ENCODE assay signal across 16 mouse cellular contexts in the genomic region with DNA sequence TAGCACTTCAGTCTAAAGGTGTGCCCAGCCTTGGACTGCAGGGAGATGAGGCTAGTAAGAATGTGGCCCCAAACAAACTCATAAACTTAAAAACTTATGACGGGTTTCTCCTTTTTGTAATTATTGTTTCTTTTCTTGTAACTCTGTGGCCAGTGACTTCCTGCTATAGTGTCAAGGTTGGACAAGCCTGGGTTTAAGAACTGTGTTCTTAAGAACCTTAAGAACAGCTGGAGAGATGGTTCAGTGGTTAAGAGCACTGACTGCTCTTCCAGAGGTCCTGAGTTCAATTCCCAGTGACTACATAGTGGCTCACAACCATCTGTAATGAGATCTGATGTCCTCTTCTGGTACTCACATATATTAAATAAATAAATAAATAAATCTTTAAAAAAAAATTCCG.
"Had no signal": no experiment of that assay in that cellular context is flagged by ENCODE, and none has a peak within 500 bp of the region (broad histone marks: within the 10 kb centered on the region; RNA-seq: fewer than 3 reads in every experiment).

No protein-coding gene starts in this region.

- H3K9me3 ChIP-seq: liver, embryonic 15.5 days; lung, embryonic 15.5 days; megakaryocyte, embryonic 14.5 days; midbrain, embryonic 13.5 days; midbrain, embryonic 15.5 days had no signal

- H3K4me3 ChIP-seq: liver, embryonic 15.5 days; lung, embryonic 15.5 days; megakaryocyte, embryonic 14.5 days; midbrain, embryonic 13.5 days; midbrain, embryonic 15.5 days had no signal

- H3K27me3 ChIP-seq: lung, embryonic 15.5 days; midbrain, embryonic 13.5 days; midbrain, embryonic 15.5 days had no signal

- H3K36me3 ChIP-seq: liver, embryonic 15.5 days; lung, embryonic 15.5 days; midbrain, embryonic 13.5 days; midbrain, embryonic 15.5 days had no signal

- DNase-seq: liver, postnatal 0 days; lung, adult 2 months; lung, postnatal 14 days; lung, postnatal 36 days; right cerebral cortex, postnatal 14 days; thymus, adult 18-20 months; thymus, postnatal 25 days; thymus, postnatal 4 days had no signal

- H3K9ac ChIP-seq: liver, embryonic 15.5 days; liver, postnatal 0 days; lung, embryonic 15.5 days; midbrain, embryonic 13.5 days; midbrain, embryonic 15.5 days had no signal

- ATAC-seq: liver, postnatal 0 days; lung, postnatal 0 days; midbrain, embryonic 13.5 days; midbrain, embryonic 15.5 days had no signal

- H3K4me2 ChIP-seq: liver, embryonic 15.5 days; lung, embryonic 15.5 days; midbrain, embryonic 11.5 days; midbrain, embryonic 13.5 days; midbrain, embryonic 15.5 days had no signal

- H3K4me1 ChIP-seq: liver, embryonic 15.5 days; lung, embryonic 15.5 days; megakaryocyte, embryonic 14.5 days had no signal

- H3K27ac ChIP-seq: liver, embryonic 15.5 days; lung, embryonic 15.5 days; macrophage; midbrain, embryonic 13.5 days; midbrain, embryonic 15.5 days had no signal
